Mouse (Mus musculus): ENCODE data around the gene Hadha.

DNA sequence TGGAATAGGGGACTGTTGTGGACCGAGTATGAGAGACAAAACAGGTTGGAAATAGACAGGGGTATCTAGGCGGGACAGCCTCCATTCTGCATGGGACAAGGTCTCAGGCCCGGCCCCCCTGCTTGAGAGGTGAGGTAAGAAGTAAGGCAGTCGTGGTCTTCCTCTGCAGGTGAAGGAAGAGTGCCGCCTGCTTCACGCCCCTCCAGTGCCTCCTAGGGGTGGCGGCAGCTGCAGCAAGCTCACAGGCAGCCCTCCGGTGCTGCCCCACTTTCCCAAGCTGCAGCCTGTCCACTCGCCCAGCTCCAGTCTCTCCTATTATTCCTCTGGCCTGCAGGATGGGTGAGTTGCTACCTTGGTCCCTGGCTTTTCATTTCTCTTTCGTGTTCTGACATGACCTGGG is 39.2 kb downstream of the Hadha start:
- TF ChIP-seq TCF3 (IDR thresholded peaks at IDR 0.05; ENCODE audit: insufficient read length, low read depth) (no peak), POLR2A (IDR thresholded peaks at IDR 0.05; ENCODE audit: insufficient read length, low read depth) (no peak), POLR2AphosphoS2 (IDR thresholded peaks at IDR 0.05; ENCODE audit: insufficient read length, low read depth) (no peak), USF1 (IDR thresholded peaks at IDR 0.05; ENCODE audit: low read depth) (no peak), CEBPB (IDR thresholded peaks at IDR 0.05; ENCODE audit: insufficient read depth, poor library complexity, severe bottlenecking) (no peak)

All from myocyte (in vitro differentiated cells).